Mouse (Mus musculus) megakaryocyte, embryonic 14.5 days (primary cell): Measurements from ENCODE around the gene Pigb. TPM values are rescaled to one million over a fixed set of nuclear protein-coding genes. Genes with fewer than 3 reads are reported as not detected.

ENCODE experiments used
- H3K27me3 ChIP-seq: replicated peaks from 2 replicates; pipeline ENCODE3; 2012; ENCODE audit warnings: inconsistent platforms
- H3K36me3 ChIP-seq: replicated peaks from 2 replicates; pipeline ENCODE3; 2012; ENCODE audit warnings: low read length, inconsistent platforms, mixed read lengths
- H3K4me1 ChIP-seq: 2 replicates; pipeline ENCODE4 v1.6.1; 2012; ENCODE audit warnings: inconsistent platforms
- H3K4me3 ChIP-seq: replicated peaks from 2 replicates; pipeline ENCODE3; 2012; ENCODE audit warnings: moderate library complexity, mild to moderate bottlenecking, inconsistent platforms
- H3K9me3 ChIP-seq: 2 replicates; pipeline ENCODE4 v1.6.1; 2012; ENCODE audit warnings: inconsistent platforms
- FLI1 ChIP-seq: IDR thresholded peaks from 2 replicates; pipeline ENCODE4 v1.6.1; 2012; ENCODE audit warnings: low read length, inconsistent platforms, mixed read lengths
- GATA1 ChIP-seq: IDR thresholded peaks from 3 replicates; pipeline ENCODE4 v1.6.1; 2012; ENCODE audit warnings: mixed read lengths, low read length, inconsistent platforms, borderline replicate concordance
- polyA plus RNA-seq: library from polyadenylated mRNA; stranded (reverse); fragments of >175 nt; gene quantifications from 2 replicates; pipeline ENCODE4 v1.2.3, GENCODE M21; 2012; ENCODE audit warnings: low replicate concordance; ENCODE audit not compliant: insufficient read depth

The Pigb gene
- polyA plus RNA-seq, 1 experiment: 0.79 TPM

- H3K27me3 ChIP-seq: no peaks in the 10 kb centered on the region
- no peaks in the 10 kb centered on the region for H3K9me3 ChIP-seq
- TF ChIP-seq FLI1: no peak
- no peak for TF ChIP-seq GATA1
- H3K4me3 ChIP-seq: peak overlapping the region; percentile 7
- peaks cover 52% of the 10 kb centered on the region for H3K36me3 ChIP-seq
- peaks cover 91% of the 10 kb centered on the region for H3K4me1 ChIP-seq
Observed at GRCm38 (mm10) chr9:73048927-73049326, 8.7 kb upstream of the Pigb start.

DNA sequence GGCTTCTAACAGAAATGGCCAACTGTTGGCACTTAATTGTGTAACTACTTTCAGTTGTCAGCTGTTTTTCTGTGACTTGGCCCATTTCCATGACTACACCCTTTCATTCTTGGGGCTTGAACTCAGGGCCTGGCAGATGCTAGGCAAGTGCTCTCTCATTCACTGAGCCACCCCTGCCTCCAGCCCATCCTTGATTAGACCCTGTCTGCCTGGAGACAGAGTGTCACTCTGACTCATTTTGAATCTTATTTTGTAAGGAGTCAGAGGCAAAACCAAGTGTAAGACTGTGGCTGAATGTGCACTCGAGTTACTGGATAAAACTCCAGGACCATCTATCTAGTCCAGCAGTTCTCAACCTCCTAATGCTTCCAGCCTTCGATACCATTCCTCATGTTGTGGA is 7.7 kb upstream of the Pigb start:
- H3K4me1 ChIP-seq: peaks cover 84% of the 10 kb centered on the region
- H3K27me3 ChIP-seq: no peaks in the 10 kb centered on the region
- no peak for TF ChIP-seq FLI1
- no peak for TF ChIP-seq GATA1
- H3K4me3 ChIP-seq: peak overlapping the region; percentile 76
- H3K9me3 ChIP-seq: no peaks in the 10 kb centered on the region
- H3K36me3 ChIP-seq: peaks cover 45% of the 10 kb centered on the region

GRCm38 (mm10) chr9:73045711-73046110 is 5.5 kb upstream of the Pigb start:
- no peak for TF ChIP-seq GATA1
- TF ChIP-seq FLI1: no peak
- Histone ChIP-seq H3K4me3 (peak overlapping the region; percentile 99), H3K4me1 (peaks cover 73% of the 10 kb centered on the region), H3K36me3 (peaks cover 33% of the 10 kb centered on the region), H3K27me3 (no peaks in the 10 kb centered on the region), H3K9me3 (no peaks in the 10 kb centered on the region)

GRCm38 (mm10) chr9:73045204-73045603 is 5.0 kb upstream of the Pigb start:
- no peak for TF ChIP-seq FLI1
- TF ChIP-seq GATA1: no peak
- Histone ChIP-seq H3K4me1 (peaks cover 73% of the 10 kb centered on the region), H3K36me3 (peaks cover 28% of the 10 kb centered on the region)

DNA sequence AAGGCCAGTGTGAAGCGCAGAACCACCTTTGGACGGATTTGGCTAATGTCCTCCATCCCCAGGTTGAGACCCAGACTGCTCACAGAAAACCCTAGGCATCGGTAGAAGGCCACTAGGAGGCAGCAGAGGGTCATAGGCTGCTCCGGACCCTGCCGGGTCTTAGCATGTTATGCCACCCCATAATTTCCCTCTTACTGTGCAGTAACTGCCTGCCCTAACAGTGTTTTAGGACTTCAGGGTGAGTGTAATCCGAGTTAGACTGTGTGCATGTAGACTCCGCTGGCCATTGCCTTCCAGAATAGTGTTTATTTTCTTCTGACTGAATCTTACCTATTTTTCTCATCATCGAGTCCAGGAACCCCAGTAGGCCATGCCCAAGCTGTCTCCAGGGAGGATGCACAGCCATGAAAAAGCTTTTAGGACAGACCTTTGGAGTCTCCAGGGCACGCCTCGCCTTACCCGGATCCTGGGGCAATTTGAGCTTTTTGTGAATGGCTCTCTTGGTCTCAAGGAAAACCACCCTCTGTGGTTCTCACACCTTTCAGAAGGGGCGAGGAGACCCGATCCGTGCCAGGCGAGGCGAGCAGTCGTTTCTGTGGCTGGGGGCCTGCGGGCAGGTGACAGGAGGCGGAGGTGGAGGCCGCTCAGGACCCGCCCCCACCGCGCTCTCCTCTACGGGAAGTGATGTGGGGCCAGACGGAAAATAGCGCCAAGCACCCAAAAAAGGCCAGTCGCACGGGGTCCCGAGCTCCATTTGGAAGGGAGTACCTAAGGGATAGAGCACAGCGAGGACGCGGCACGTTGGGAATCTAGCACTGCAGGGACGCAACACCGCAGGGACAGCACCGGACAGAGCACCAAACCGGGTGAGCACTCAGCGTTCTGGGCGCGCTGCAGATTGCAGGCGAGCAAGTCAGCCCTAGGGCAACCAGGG is 4.2 kb upstream of the Pigb start, which contains the start of gene Rab27a:
Gene Rab27a, plus strand, starts transcription at position 709 of the 934 bp plus-strand sequence.
- Histone ChIP-seq H3K36me3 (peaks cover 23% of the 10 kb centered on the region), H3K27me3 (no peaks in the 10 kb centered on the region), H3K9me3 (no peaks in the 10 kb centered on the region), H3K4me3 (peak within 1 kb of the TSS; percentile 99), H3K4me1 (peaks cover 69% of the 10 kb centered on the region)
- no peak for TF ChIP-seq FLI1
- TF ChIP-seq GATA1: no peak

More at GRCm38 (mm10) chr9:73045204-73045603, 5.0 kb upstream of the Pigb start:
- H3K27me3 ChIP-seq: no peaks in the 10 kb centered on the region
- H3K4me3 ChIP-seq: peak overlapping the region; percentile 99
- no peaks in the 10 kb centered on the region for H3K9me3 ChIP-seq

- H3K4me3 ChIP-seq: peak overlapping the region; percentile 100
- no peaks in the 10 kb centered on the region for H3K9me3 ChIP-seq
- peaks cover 42% of the 10 kb centered on the region for H3K4me1 ChIP-seq
- no peaks in the 10 kb centered on the region for H3K27me3 ChIP-seq
- TF ChIP-seq GATA1: no peak
- TF ChIP-seq FLI1: peak; percentile 29; the same call in 1 of the 2 replicates
- H3K36me3 ChIP-seq: peaks cover 27% of the 10 kb centered on the region
Observed at GRCm38 (mm10) chr9:73039222-73039945, 794 bp downstream of the Pigb start.

DNA sequence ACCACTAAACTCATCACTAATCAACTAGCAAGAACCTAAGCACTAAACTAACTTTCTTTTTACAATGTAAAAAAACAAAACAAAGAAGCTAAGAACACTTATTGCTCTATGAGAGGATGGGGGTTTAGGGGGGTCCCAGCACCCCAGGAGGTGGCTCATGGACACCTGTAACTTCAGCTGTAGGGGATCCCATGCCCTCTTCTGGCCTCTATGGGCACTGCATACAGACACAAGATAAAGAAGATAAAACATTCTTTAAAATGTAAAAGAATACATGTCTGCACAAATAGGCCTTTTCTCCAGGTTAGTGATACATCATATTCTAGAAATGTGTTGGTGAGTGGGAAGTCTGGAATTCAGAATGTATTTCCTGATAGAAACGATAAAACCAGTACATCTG is 6.8 kb downstream of the Pigb start:
- no peaks in the 10 kb centered on the region for H3K27me3 ChIP-seq
- no peak for TF ChIP-seq FLI1
- TF ChIP-seq GATA1: no peak
- H3K36me3 ChIP-seq: peaks cover 73% of the 10 kb centered on the region
- peaks cover 41% of the 10 kb centered on the region for H3K4me1 ChIP-seq
- no peaks in the 10 kb centered on the region for H3K9me3 ChIP-seq
- no peak overlapping the region for H3K4me3 ChIP-seq

DNA sequence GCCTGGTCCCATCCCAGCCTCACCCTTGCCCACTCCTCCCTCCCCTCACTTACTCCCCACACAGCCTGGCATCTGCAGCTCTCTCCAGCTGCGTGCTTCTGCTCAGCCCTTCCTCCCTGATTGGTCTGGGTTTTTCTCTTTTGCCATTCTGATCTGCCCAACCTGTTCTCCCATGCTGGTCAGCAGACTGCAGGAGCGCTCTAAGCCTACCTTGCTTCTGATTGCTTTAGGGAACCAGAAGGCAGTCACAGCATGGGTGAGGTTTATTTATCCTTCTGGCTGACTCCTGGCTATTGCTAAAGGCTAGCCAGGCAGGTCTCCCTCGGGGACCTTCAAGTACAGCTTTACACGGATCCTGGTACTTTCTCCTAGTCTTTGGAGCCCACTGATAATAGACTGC is 8.8 kb downstream of the Pigb start:
- TF ChIP-seq GATA1 (no peak), FLI1 (no peak)
- Histone ChIP-seq H3K9me3 (no peaks in the 10 kb centered on the region), H3K27me3 (no peaks in the 10 kb centered on the region), H3K4me3 (no peak overlapping the region), H3K36me3 (peaks cover 80% of the 10 kb centered on the region), H3K4me1 (peaks cover 40% of the 10 kb centered on the region)

- H3K27me3 ChIP-seq: no peaks in the 10 kb centered on the region
- TF ChIP-seq FLI1: no peak
- no peak for TF ChIP-seq GATA1
- H3K36me3 ChIP-seq: peaks cover 82% of the 10 kb centered on the region
- no peaks in the 10 kb centered on the region for H3K9me3 ChIP-seq
- peaks cover 50% of the 10 kb centered on the region for H3K4me1 ChIP-seq
- no peak overlapping the region for H3K4me3 ChIP-seq
Observed at GRCm38 (mm10) chr9:73030443-73030842, 9.7 kb downstream of the Pigb start.
